Mouse (Mus musculus) mesoderm, embryonic 11.5 days (tissue): ENCODE measurements around the gene Mgll.

Experiments
- DNase-seq: peaks from one replicate; pipeline ENCODE4 v3.0.0-alpha.2; 2012; ENCODE audit warnings: low read depth, low spot score

Mgll gene

GRCm38 (mm10) chr6:88828206-88829009, 104.2 kb downstream of the Mgll start:
- DNase-seq = no peak

- no peak for DNase-seq
Measured at GRCm38 (mm10) chr6:88829579-88829978, 105.4 kb downstream of the Mgll start.

- DNase-seq = no peak
Measured at GRCm38 (mm10) chr6:88830112-88830702, 106.0 kb downstream of the Mgll start.

GRCm38 (mm10) chr6:88831456-88831855, 107.2 kb downstream of the Mgll start:
- DNase-seq = peak; percentile 83

- DNase-seq = no peak
Measured at GRCm38 (mm10) chr6:88832663-88833062, 108.5 kb downstream of the Mgll start.

GRCm38 (mm10) chr6:88833340-88834140, 109.3 kb downstream of the Mgll start:
- no peak for DNase-seq

- no peak for DNase-seq
Measured at GRCm38 (mm10) chr6:88835047-88835446, 110.8 kb downstream of the Mgll start.

- DNase-seq = no peak
Measured at GRCm38 (mm10) chr6:88836178-88836819, 112.1 kb downstream of the Mgll start.

- no peak for DNase-seq
Measured at GRCm38 (mm10) chr6:88837999-88838398, 113.8 kb downstream of the Mgll start.

- no peak for DNase-seq
Measured at GRCm38 (mm10) chr6:88838613-88839012, 114.4 kb downstream of the Mgll start.

- DNase-seq = no peak
Measured at GRCm38 (mm10) chr6:88839135-88839970, 115.1 kb downstream of the Mgll start.

- DNase-seq = no peak
Measured at GRCm38 (mm10) chr6:88840211-88840610, 116.0 kb downstream of the Mgll start.

- no peak for DNase-seq
Measured at GRCm38 (mm10) chr6:88840791-88841513, 116.7 kb downstream of the Mgll start.

- no peak for DNase-seq
Measured at GRCm38 (mm10) chr6:88841514-88841780, 117.2 kb downstream of the Mgll start.

GRCm38 (mm10) chr6:88841781-88842689, 117.8 kb downstream of the Mgll start, which contains the start of gene Abtb1:
Gene Abtb1 (minus strand): TSS chr6:88841984.
- peak; percentile 99 for DNase-seq

- DNase-seq = peak; percentile 60
Measured at GRCm38 (mm10) chr6:88842731-88843151, 118.5 kb downstream of the Mgll start.

- no peak for DNase-seq
Measured at GRCm38 (mm10) chr6:88843241-88843640, 119.0 kb downstream of the Mgll start.

- DNase-seq = no peak
Measured at GRCm38 (mm10) chr6:88843781-88844725, 119.8 kb downstream of the Mgll start.
